36 mouse cellular contexts compared by ENCODE assay signal in the genomic region with DNA sequence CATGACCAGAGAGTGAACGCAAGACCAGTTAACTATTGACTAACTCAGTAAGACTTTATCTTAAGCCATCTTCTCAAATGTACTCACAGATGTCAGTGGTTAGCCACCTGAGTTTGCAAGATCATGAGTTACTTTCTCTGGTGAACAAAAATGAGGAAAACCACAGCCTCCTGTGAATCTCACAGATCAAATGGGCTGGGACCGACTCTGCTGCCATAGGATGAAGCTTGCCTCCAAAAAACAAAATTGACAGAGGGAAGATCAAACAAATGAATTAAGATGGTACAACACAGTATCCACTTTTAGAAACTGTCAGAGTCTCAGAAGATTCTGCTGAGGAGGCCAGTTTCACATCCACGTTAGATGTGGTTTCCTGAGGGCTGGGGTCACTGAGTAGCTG. TPM values are rescaled to one million over a fixed set of nuclear protein-coding genes. Genes with fewer than 3 reads are reported as not detected.
A peak's percentile ranks its signal among the peaks of the same experiment; 100 is the strongest.
DNase-seq lines count a peak whose midpoint lies in the region; ATAC-seq and TF ChIP-seq lines count a peak whose summit lies in the region.
"Had no signal": no experiment of that assay in that cellular context is flagged by ENCODE, and none has a peak within 500 bp of the region (broad histone marks: within the 10 kb centered on the region; RNA-seq: fewer than 3 reads in every experiment).

No protein-coding gene starts in this region.

- H3K9ac ChIP-seq in CH12.LX (ENCODE audit: insufficient read depth, low read depth): no peak overlapping the region
- no peak overlapping the region for H3K9ac ChIP-seq in hindbrain, embryonic 16.5 days (ENCODE audit: low read depth, low read length)
- H3K9ac ChIP-seq: embryonic facial prominence, embryonic 12.5 days; embryonic facial prominence, embryonic 15.5 days; heart, embryonic 12.5 days; heart, embryonic 15.5 days; hindbrain, embryonic 13.5 days had no signal

- WGBS in hindbrain, embryonic 16.5 days: 83% methylated on average over 3 of the region's 3 CpGs

- H3K27me3 ChIP-seq in CH12.LX (replicated peaks): peaks cover 19% of the 10 kb centered on the region
- no peaks in the 10 kb centered on the region for H3K27me3 ChIP-seq in hindbrain, embryonic 16.5 days (replicated peaks; ENCODE audit: control insufficient read depth, insufficient read depth, low read length)
- H3K27me3 ChIP-seq: embryonic facial prominence, embryonic 12.5 days; embryonic facial prominence, embryonic 15.5 days; heart, embryonic 12.5 days; heart, embryonic 15.5 days; hindbrain, embryonic 13.5 days had no signal

- peaks cover 2 to 5% of the 10 kb centered on the region in 2 experiments; a peak in 2 of 4 replicates for H3K4me1 ChIP-seq in CH12.LX (ENCODE audit: control insufficient read depth in 1 of 2, insufficient read depth in 2 of 2)
- no peaks in the 10 kb centered on the region for H3K4me1 ChIP-seq in hindbrain, embryonic 16.5 days (ENCODE audit: control insufficient read depth, insufficient read depth, low read depth, low read length)
- H3K4me1 ChIP-seq: embryonic facial prominence, embryonic 12.5 days; embryonic facial prominence, embryonic 15.5 days; heart, embryonic 12.5 days; heart, embryonic 15.5 days; hindbrain, embryonic 10.5 days; hindbrain, embryonic 13.5 days had no signal

- no peak overlapping the region for H3K4me3 ChIP-seq in CH12.LX (replicated peaks in 1 of 3; ENCODE audit: low read depth in 2 of 3, low read length in 2 of 3, poor library complexity in 1 of 3)
- H3K4me3 ChIP-seq in hindbrain, embryonic 16.5 days (ENCODE audit: low read length): no peak overlapping the region
- H3K4me3 ChIP-seq: embryonic facial prominence, embryonic 12.5 days; embryonic facial prominence, embryonic 15.5 days; heart, embryonic 12.5 days; heart, embryonic 15.5 days; hindbrain, embryonic 10.5 days; hindbrain, embryonic 13.5 days had no signal

- no peak for TF ChIP-seq CTCF in CH12.LX (conservative IDR thresholded peaks at IDR 0.05 in 1 of 2, IDR thresholded peaks at IDR 0.05 in 1 of 2; ENCODE audit: low read depth in 2 of 2, low read length in 2 of 2)

- H3K27ac ChIP-seq in CH12.LX (ENCODE audit: insufficient read depth, low read depth): no peak overlapping the region
- no peak overlapping the region for H3K27ac ChIP-seq in hindbrain, embryonic 16.5 days (ENCODE audit: low read depth, low read length)
- H3K27ac ChIP-seq: embryonic facial prominence, embryonic 12.5 days; embryonic facial prominence, embryonic 15.5 days; heart, embryonic 15.5 days; hindbrain, embryonic 10.5 days; hindbrain, embryonic 13.5 days; hindbrain, postnatal 0 days had no signal

- no peaks in the 10 kb centered on the region for H3K36me3 ChIP-seq in CH12.LX (replicated peaks in 1 of 2; ENCODE audit: control insufficient read depth in 1 of 2, insufficient read depth in 1 of 2, low read length in 1 of 2)
- H3K36me3 ChIP-seq in hindbrain, embryonic 16.5 days (ENCODE audit: control insufficient read depth, insufficient read depth, low read length): no peaks in the 10 kb centered on the region
- H3K36me3 ChIP-seq: embryonic facial prominence, embryonic 12.5 days; embryonic facial prominence, embryonic 15.5 days; heart, embryonic 12.5 days; heart, embryonic 15.5 days; hindbrain, embryonic 10.5 days; hindbrain, embryonic 13.5 days had no signal

- in situ Hi-C loops in CH12.LX (cut with MboI; ENCODE audit: low pct_ligation_motif_present, low pct_unique_long_range_greater_than_20kb, low sequenced_read_pairs): no loop called here

- H3K4me2 ChIP-seq in CH12.LX (ENCODE audit: insufficient read depth, low read depth, poor library complexity, severe bottlenecking): no peak overlapping the region
- no peak overlapping the region for H3K4me2 ChIP-seq in hindbrain, embryonic 16.5 days (ENCODE audit: low read length)
- H3K4me2 ChIP-seq: embryonic facial prominence, embryonic 12.5 days; embryonic facial prominence, embryonic 15.5 days; heart, embryonic 12.5 days; heart, embryonic 15.5 days; hindbrain, embryonic 13.5 days had no signal

- dilution Hi-C loops in CH12.LX (cut with MboI; ENCODE audit: extremely low pct_ligation_motif_present, extremely low pct_unique_long_range_greater_than_20kb, low sequenced_read_pairs): no loop called here

- no peak for TF ChIP-seq EP300 in CH12.LX (IDR thresholded peaks at IDR 0.05; ENCODE audit: low read length)

- no peak for ATAC-seq in inflammation-experienced regulatory T-cells, adult 6 months
- no peak for ATAC-seq in hindbrain, embryonic 16.5 days
- ATAC-seq: activated CD4-positive, CD25-positive, alpha-beta regulatory T cell, adult 4 months; forebrain, embryonic 16.5 days; hindbrain, postnatal 0 days; intestine, postnatal 0 days had no signal

- TF ChIP-seq POLR2A in CH12.LX (IDR thresholded peaks at IDR 0.05; ENCODE audit: low read depth, low read length): no peak

- H3K9me3 ChIP-seq in CH12.LX (replicated peaks; ENCODE audit: low read length): no peaks in the 10 kb centered on the region
- H3K9me3 ChIP-seq in hindbrain, embryonic 16.5 days (ENCODE audit: control insufficient read depth, low read length): no peaks in the 10 kb centered on the region
- H3K9me3 ChIP-seq: embryonic facial prominence, embryonic 12.5 days; embryonic facial prominence, embryonic 15.5 days; heart, embryonic 12.5 days; heart, embryonic 15.5 days; hindbrain, embryonic 10.5 days; hindbrain, embryonic 13.5 days had no signal

- no peak for TF ChIP-seq RAD21 in CH12.LX (IDR thresholded peaks at IDR 0.05; ENCODE audit: low read depth, low read length)

- DNase-seq in 416B (ENCODE audit: low read depth): peak; percentile 9
- DNase-seq in CH12.LX (ENCODE audit: extremely low read depth): no peak
- DNase-seq in thymus, postnatal 0 days (ENCODE audit: low spot score): peak; percentile 81
- peak; percentile 55 for DNase-seq in thymus, postnatal 25 days
- DNase-seq in cerebellum, adult 11-12 months: no peak
- no peak for DNase-seq in cerebellum, adult 9-11 months
- DNase-seq: adrenal gland, adult 8-10 months; adrenal gland, postnatal 25 days; cerebellum, adult 18-20 months; cerebellum, adult 9-10 months; cerebellum, postnatal 25 days; gastrocnemius, postnatal 10 days; gastrocnemius, postnatal 36 days; heart, postnatal 10 days; heart, postnatal 36 days had no signal

- no peaks in the 10 kb centered on the region for H3K79me2 ChIP-seq in CH12.LX (replicated peaks; ENCODE audit: control insufficient read depth, extremely low read depth, insufficient read depth, poor library complexity, severe bottlenecking)

TF ChIP-seq in CH12.LX, 34 proteins besides CTCF, POLR2A, EP300 and RAD21:
- TF ChIP-seq MAFK (IDR thresholded peaks at IDR 0.05; ENCODE audit: insufficient replicate concordance, low read length) (0 out of 2 replicates have a peak, but pooled peaks have one; percentile 37), GABPA (IDR thresholded peaks at IDR 0.05; ENCODE audit: insufficient replicate concordance, low read depth, low read length) (no peak), JUN (IDR thresholded peaks at IDR 0.05; ENCODE audit: insufficient read depth, low read depth, low read length) (no peak), MYC (IDR thresholded peaks at IDR 0.05; ENCODE audit: low read depth, low read length) (no peak), ZMIZ1 (IDR thresholded peaks at IDR 0.05; ENCODE audit: low read depth, low read length) (no peak), E2F4 (IDR thresholded peaks at IDR 0.05; ENCODE audit: insufficient replicate concordance, low read depth, low read length) (no peak)

RNA-seq across cellular contexts. Expression of gene Olfr312, which starts 0.7 kb away (rescaled TPM):
- not detected in 2 replicates for total RNA-seq in CH12.LX (2012; rRNA removed)
- not detected in 2 replicates for total RNA-seq in CH12.LX (2014; rRNA removed)
- not detected in 2 replicates for polyA plus RNA-seq in CH12.LX (2012; ENCODE audit: insufficient read length, low read depth)
- polyA plus RNA-seq in thymus, postnatal 0 days (2015; fragmentation: Nextera tagmentation; extraction: Ambion mirVana): 0.03 TPM in 1 of 2 replicates, not detected in the other
- polyA plus RNA-seq in inflammation-experienced regulatory T-cells, adult 6 months (2017; shearing (Covaris generic)): under 1 TPM in 1 of 3 experiments, not detected in 2; 0.13 TPM
- not detected in 2 replicates for polyA plus RNA-seq in hindbrain, embryonic 16.5 days (2015; fragmentation: Nextera tagmentation; extraction: Ambion mirVana)
- total RNA-seq: adrenal gland, adult 8-10 months; adrenal gland, postnatal 25 days; common myeloid progenitor, adult 5-6 weeks; gastrocnemius, adult 18-20 months; gastrocnemius, postnatal 10 days; gastrocnemius, postnatal 36 days; granulocyte monocyte progenitor cell, adult 5-6 weeks; heart, adult 8-10 months; heart, postnatal 10 days; heart, postnatal 36 days; hindbrain, postnatal 0 days; MEL had no signal
- polyA plus RNA-seq: brain, embryonic 14.5 days; C2C12; embryonic facial prominence, embryonic 12.5 days; embryonic facial prominence, embryonic 15.5 days; forebrain, embryonic 11.5 days; forebrain, embryonic 16.5 days; hindbrain, embryonic 10.5 days; hindbrain, embryonic 13.5 days; hindbrain, postnatal 0 days; intestine, embryonic 14.5 days; intestine, postnatal 0 days had no signal

RNA-seq across cellular contexts. Expression of gene Olfr311, which starts 9.3 kb away (rescaled TPM):
- total RNA-seq in CH12.LX (2012; rRNA removed) (not detected in 2 replicates), CH12.LX (2014; rRNA removed) (not detected in 2 replicates)
- polyA plus RNA-seq in CH12.LX (2012; ENCODE audit: insufficient read length, low read depth): not detected in 2 replicates
- not detected in 2 replicates for polyA plus RNA-seq in thymus, postnatal 0 days (2015; fragmentation: Nextera tagmentation; extraction: Ambion mirVana)
- not detected for polyA plus RNA-seq in inflammation-experienced regulatory T-cells, adult 6 months (2017; shearing (Covaris generic))
- not detected in 2 replicates for polyA plus RNA-seq in hindbrain, embryonic 16.5 days (2015; fragmentation: Nextera tagmentation; extraction: Ambion mirVana)
- total RNA-seq: adrenal gland, adult 8-10 months; adrenal gland, postnatal 25 days; common myeloid progenitor, adult 5-6 weeks; gastrocnemius, adult 18-20 months; gastrocnemius, postnatal 10 days; gastrocnemius, postnatal 36 days; granulocyte monocyte progenitor cell, adult 5-6 weeks; heart, adult 8-10 months; heart, postnatal 10 days; heart, postnatal 36 days; hindbrain, postnatal 0 days; MEL had no signal
- polyA plus RNA-seq: brain, embryonic 14.5 days; C2C12; embryonic facial prominence, embryonic 12.5 days; embryonic facial prominence, embryonic 15.5 days; forebrain, embryonic 11.5 days; forebrain, embryonic 16.5 days; heart, embryonic 12.5 days; hindbrain, embryonic 10.5 days; hindbrain, embryonic 13.5 days; hindbrain, postnatal 0 days; intestine, embryonic 14.5 days; intestine, postnatal 0 days had no signal

RNA-seq across cellular contexts. Expression of gene Olfr313, which starts 15.0 kb away (rescaled TPM):
- 0.04 and 0.13 TPM in 2 replicates for total RNA-seq in CH12.LX (2012; rRNA removed)
- total RNA-seq in CH12.LX (2014; rRNA removed): not detected in 2 replicates
- 0.09 and 0.10 TPM in 2 replicates for polyA plus RNA-seq in CH12.LX (2012; ENCODE audit: insufficient read length, low read depth)
- polyA plus RNA-seq in thymus, postnatal 0 days (2015; fragmentation: Nextera tagmentation; extraction: Ambion mirVana): 0.06 and 0.08 TPM in 2 replicates
- not detected for polyA plus RNA-seq in inflammation-experienced regulatory T-cells, adult 6 months (2017; shearing (Covaris generic))
- not detected in 2 replicates for polyA plus RNA-seq in hindbrain, embryonic 16.5 days (2015; fragmentation: Nextera tagmentation; extraction: Ambion mirVana)
- total RNA-seq: adrenal gland, adult 8-10 months; adrenal gland, postnatal 25 days; common myeloid progenitor, adult 5-6 weeks; gastrocnemius, adult 18-20 months; gastrocnemius, postnatal 10 days; gastrocnemius, postnatal 36 days; granulocyte monocyte progenitor cell, adult 5-6 weeks; heart, adult 8-10 months; heart, postnatal 10 days; heart, postnatal 36 days; hindbrain, postnatal 0 days; MEL had no signal
- polyA plus RNA-seq: activated CD4-positive, CD25-positive, alpha-beta regulatory T cell, adult 4 months; brain, embryonic 14.5 days; C2C12; embryonic facial prominence, embryonic 12.5 days; forebrain, embryonic 16.5 days; heart, embryonic 12.5 days; heart, embryonic 15.5 days; hindbrain, embryonic 10.5 days; hindbrain, embryonic 13.5 days; hindbrain, postnatal 0 days; intestine, embryonic 14.5 days; intestine, postnatal 0 days had no signal

RNA-seq across cellular contexts. Expression of gene Gm12258, which starts 17.2 kb away (rescaled TPM):
- total RNA-seq in CH12.LX (2012; rRNA removed): 2.9 and 3.1 TPM in 2 replicates
- total RNA-seq in CH12.LX (2014; rRNA removed): 1.4 and 1.5 TPM in 2 replicates
- polyA plus RNA-seq in CH12.LX (2012; ENCODE audit: insufficient read length, low read depth): 1.6 and 2.2 TPM in 2 replicates
- polyA plus RNA-seq in thymus, postnatal 0 days (2015; fragmentation: Nextera tagmentation; extraction: Ambion mirVana): 19.2 and 20.6 TPM in 2 replicates
- polyA plus RNA-seq in inflammation-experienced regulatory T-cells, adult 6 months (2017; shearing (Covaris generic)): 10 to 100 TPM in 1 of 3 experiments, 1 to 10 TPM in 2; 3.3 to 11.0 (median 8.5) TPM
- 19.8 and 22.3 TPM in 2 replicates for polyA plus RNA-seq in hindbrain, embryonic 16.5 days (2015; fragmentation: Nextera tagmentation; extraction: Ambion mirVana)

RNA-seq across cellular contexts. Expression of gene Fam183b, which starts 28.0 kb away (rescaled TPM):
- total RNA-seq in CH12.LX (2012; rRNA removed) (0.67 and 0.72 TPM in 2 replicates), CH12.LX (2014; rRNA removed) (not detected in 2 replicates)
- not detected in 2 replicates for polyA plus RNA-seq in CH12.LX (2012; ENCODE audit: insufficient read length, low read depth)
- polyA plus RNA-seq in thymus, postnatal 0 days (2015; fragmentation: Nextera tagmentation; extraction: Ambion mirVana): 1.5 and 2.2 TPM in 2 replicates
- not detected for polyA plus RNA-seq in inflammation-experienced regulatory T-cells, adult 6 months (2017; shearing (Covaris generic))
- polyA plus RNA-seq in hindbrain, embryonic 16.5 days (2015; fragmentation: Nextera tagmentation; extraction: Ambion mirVana): 10.0 and 11.0 TPM in 2 replicates
- total RNA-seq: common myeloid progenitor, adult 5-6 weeks; gastrocnemius, adult 18-20 months; gastrocnemius, postnatal 10 days; gastrocnemius, postnatal 36 days; granulocyte monocyte progenitor cell, adult 5-6 weeks; heart, postnatal 36 days; MEL had no signal
- polyA plus RNA-seq: activated CD4-positive, CD25-positive, alpha-beta regulatory T cell, adult 4 months; C2C12 had no signal

Comparison
In these comparisons a context has a peak if more than half of its experiments do, and no peak if none do; other contexts are left out.
1. DNase-seq: peak in 416B (single experiment), thymus, postnatal 0 days (single experiment) and thymus, postnatal 25 days (single experiment); none in CH12.LX (single experiment), cerebellum, adult 11-12 months (single experiment) and cerebellum, adult 9-11 months (single experiment).